Mouse (Mus musculus): Measurements from ENCODE around the gene Rcc1.

The Rcc1 gene

GRCm38 (mm10) chr4:132356170-132356569 is 2.8 kb upstream of the Rcc1 start:
- DNase-seq (ENCODE audit: low read depth, low spot score): peak; percentile 79

DNA sequence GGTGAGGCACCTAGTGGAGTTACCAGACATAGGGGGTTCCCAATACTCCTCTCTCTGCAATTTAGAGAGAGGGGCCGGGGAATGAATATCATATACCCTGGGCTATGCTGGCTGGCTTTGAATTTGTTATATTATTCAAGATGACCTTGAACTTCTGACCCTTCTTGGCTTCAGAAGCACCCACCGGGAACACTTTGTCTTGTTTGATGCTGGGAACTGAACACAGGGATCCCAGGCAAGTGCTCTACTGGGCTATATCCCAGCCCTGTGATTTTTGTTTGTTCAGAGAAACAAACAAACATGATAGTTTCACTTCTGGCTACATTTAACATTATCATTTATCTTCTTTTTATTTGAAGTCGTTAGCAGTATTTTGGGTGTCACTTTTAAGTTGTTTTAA is 2.0 kb upstream of the Rcc1 start:
- DNase-seq (ENCODE audit: low read depth, low spot score): peak; percentile 52

DNA sequence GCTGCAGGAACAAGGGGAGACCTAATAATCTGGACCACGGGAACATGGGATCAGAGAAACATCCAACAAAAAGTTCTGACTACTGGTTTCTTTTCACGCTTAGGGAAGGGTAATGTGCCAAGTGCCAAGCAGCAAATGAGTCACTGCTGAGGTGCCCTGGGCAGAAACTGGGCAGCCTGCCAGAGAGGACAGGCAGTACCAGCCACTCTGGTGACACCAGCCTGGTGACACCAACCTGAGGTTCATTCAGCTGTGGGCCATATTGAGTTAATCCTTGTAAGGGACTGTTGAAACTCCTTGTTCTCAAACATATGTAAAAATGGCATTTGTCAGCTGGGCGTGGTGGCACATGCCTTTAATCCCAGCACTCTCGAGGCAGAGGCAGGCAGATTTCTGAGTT is 1.2 kb upstream of the Rcc1 start:
- DNase-seq (ENCODE audit: low read depth, low spot score): peak; percentile 51

DNA sequence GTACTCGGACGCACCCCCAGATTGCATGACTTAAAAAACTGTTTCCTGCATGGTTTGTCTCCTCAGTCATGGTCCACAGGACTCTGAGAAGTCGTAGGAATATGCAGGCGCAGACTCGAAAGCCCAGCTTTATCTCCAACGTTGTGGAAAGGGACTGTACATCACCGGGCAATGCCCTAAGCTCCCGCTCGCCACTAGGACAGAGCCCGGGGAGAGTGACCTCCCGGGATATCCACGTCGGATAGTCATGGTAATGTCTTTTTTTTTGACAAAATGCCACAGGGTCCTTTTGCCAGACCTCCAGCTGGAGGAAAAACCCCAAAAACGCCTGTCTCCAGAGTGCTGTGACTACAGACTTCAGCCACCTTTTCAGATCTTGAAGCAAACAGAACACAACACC is 666 bp downstream of the Rcc1 start:
- DNase-seq (ENCODE audit: low read depth, low spot score): no peak

GRCm38 (mm10) chr4:132351401-132351800 is 2.0 kb downstream of the Rcc1 start:
- DNase-seq (ENCODE audit: low read depth, low spot score): peak; percentile 66

- DNase-seq (ENCODE audit: low read depth, low spot score): peak; percentile 85
These were observed 2.6 kb downstream of the Rcc1 start for GRCm38 (mm10) chr4:132350854-132351253.

DNA sequence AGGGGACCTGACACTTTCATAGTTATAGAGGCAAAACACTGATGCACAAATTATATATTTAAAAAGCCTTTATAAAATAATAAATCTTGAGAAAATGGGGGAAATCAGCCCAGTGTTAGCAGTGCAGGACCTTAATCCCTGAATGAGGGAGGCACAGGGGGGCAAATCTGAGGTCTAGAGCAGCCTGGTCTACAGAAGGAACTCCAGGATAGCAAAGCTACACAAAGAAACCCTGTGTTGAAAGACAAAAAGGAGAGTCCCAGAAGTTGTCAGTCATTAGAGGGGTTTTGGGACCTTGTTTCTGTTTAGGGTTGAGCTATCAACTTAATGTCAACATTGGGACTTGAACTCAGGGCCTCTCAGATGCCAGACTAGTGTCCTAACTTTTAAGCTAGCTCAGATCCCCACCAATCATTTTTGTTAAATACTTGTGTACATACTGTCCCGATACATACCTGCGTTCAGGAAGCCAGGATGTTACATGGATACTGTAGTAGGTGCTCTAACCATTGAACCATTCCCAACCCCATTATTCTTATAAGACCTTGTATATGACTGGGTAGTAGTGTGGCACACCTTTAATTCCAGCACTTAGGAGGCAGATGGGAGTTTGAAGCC is 3.2 kb downstream of the Rcc1 start:
- peak; percentile 92 for DNase-seq (ENCODE audit: low read depth, low spot score)

GRCm38 (mm10) chr4:132349495-132350122 is 3.8 kb downstream of the Rcc1 start:
- peak; percentile 82 for DNase-seq (ENCODE audit: low read depth, low spot score)

DNA sequence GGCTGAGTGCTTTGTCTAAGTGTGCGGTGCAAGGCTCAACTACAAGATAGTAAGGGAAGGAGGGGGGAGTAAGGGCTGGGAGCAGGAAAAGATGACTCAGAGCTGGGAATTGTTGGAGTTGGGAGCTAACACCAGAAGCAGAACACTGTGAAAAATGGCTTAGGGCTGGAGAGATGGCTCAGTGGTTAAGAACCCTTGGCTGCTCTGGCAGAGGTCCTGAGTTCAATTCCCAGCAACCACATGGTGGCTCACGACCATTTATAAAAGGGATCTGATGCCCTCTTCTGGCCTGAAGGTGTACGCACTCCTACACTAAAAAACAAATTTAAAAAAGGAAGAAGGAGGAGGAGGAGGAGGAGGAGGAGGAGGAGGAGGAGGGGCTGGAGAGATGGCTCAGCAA is 6.7 kb downstream of the Rcc1 start:
- peak; percentile 83 for DNase-seq (ENCODE audit: low read depth, low spot score)

DNA sequence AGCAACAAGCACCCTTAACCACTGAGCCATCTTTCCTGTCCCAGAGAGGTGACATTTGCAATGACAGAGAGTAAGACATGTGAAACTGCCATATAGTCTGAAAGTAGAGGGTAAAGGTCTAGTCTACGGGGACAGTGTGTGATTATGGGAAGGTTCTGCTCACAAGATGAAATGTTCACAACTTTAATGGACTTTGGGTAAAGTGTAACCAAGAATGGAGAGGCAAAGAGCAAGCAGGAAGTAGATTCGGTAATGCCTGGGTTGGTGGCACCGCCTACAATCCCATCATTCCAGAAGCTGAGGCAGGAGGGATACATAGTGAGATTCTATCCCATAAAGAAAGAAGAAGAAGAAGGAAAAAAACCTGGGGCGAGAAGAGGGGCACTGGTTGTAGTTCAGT is 7.1 kb downstream of the Rcc1 start:
- DNase-seq (ENCODE audit: low read depth, low spot score): no peak

DNA sequence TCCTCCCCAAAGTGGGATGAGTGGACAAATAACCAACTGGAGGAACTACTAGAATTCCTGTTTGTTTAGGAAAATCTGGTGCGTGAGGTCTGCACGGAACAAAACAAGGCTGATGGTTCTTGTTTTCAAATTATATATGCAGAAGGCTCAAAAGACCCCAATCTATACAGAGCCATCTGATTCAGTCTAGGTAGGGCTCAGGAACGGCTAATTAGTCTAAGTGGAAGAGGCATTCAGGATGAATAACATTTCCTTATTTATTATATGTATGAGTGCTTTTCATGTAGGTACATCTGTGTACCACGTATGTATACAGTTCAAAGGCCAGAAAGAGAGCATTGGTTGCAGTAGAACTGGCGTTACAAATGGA is 7.6 kb downstream of the Rcc1 start:
- no peak for DNase-seq (ENCODE audit: low read depth, low spot score)

DNA sequence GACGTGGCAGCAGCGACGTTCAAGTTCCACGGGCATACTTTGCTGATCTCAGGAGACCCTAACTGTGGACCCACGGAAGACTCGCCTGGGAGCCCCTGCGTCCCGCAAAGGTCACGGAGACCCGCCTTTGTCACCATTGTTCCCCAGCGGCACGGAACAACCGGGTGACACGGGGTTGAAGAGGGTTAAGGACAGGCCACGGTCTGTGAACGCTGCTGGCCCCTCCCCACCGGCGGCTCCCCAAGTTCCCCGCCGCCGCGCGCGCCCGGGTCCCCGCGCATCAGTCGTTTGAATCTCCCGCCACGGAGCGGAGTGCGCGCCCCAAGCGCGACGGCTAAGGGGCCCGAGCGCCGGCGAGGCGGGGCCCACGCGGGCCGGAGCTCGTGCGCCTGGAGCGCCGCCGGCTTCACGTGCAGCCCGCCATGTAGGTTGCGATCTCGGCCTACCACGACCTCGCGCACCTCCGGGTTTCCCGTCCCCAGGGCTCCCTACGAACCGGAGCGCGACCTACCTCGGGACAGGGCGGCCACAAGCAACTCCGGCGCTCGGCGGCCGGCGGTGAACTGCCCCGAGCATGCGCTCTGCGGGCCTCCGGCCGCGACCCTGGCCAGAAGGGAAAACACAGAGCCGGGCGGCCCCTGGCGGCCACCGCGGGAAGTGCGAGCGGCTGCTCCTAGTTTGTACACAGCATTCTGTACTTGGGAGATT is 8.1 kb downstream of the Rcc1 start:
- DNase-seq (ENCODE audit: low read depth, low spot score): peak; percentile 89

DNA sequence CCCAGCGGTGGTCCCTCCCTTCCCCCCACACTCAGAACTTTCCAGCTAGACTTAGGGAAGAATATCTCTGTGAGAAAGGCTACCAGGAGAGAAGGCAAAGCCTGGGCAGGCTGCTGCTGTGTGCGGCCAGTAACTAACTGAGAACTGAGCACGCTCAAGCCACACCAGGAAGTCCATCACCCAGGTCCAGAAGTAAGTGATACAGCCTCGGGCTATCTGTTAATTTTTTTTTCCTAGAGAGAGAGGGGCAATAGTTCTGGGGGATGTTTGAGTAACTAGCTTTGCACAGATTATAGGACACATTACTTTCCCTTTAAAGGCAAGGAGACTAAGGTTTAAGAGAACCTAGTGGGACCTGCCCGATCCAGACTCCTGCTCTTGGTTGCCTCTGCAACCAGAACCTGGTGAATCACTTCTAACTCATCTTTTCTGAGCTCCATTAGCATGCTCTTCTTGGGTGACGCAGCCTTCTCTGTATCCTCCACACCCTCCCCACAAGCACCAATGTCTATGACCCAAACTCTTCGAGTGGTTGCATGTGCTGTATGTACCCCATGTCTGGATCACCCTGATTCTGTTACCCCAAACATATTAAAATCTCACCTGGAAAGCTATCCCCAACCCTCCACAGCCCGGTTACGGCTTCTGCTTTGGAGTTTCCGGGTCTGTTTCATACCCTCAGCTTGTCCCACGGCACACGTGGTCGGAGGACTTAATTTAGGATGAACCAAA is 8.8 kb downstream of the Rcc1 start:
- DNase-seq (ENCODE audit: low read depth, low spot score): peak; percentile 49

GRCm38 (mm10) chr4:132341451-132341850 is 12.0 kb downstream of the Rcc1 start:
- DNase-seq (ENCODE audit: low read depth, low spot score): no peak

GRCm38 (mm10) chr4:132338943-132339342 is 14.5 kb downstream of the Rcc1 start:
- DNase-seq (ENCODE audit: low read depth, low spot score): no peak

DNA sequence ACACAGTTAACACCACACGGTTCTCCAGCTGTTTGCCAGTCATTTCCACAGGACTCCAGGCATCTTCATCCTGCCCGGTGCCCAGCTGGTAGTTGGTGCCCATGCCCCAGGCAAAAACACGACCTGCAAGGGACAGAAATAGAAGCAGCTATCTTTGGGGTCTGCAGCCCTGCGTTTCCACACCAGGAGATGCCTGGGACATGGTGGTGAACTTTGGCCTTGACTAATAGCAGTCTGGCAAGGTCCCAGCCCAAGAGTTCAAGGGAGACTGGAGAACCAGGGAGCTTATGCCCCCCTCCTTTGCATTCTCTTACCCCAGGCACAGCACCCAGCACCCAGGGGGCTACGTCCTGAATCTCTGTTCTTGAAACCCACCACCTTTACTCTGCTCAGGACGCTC is 20.5 kb downstream of the Rcc1 start:
- DNase-seq (ENCODE audit: low read depth, low spot score): no peak

- no peak for DNase-seq (ENCODE audit: low read depth, low spot score)
These were observed 21.4 kb downstream of the Rcc1 start for GRCm38 (mm10) chr4:132331960-132332359.

GRCm38 (mm10) chr4:132329835-132330354 is 23.5 kb downstream of the Rcc1 start:
- no peak for DNase-seq (ENCODE audit: low read depth, low spot score)

DNA sequence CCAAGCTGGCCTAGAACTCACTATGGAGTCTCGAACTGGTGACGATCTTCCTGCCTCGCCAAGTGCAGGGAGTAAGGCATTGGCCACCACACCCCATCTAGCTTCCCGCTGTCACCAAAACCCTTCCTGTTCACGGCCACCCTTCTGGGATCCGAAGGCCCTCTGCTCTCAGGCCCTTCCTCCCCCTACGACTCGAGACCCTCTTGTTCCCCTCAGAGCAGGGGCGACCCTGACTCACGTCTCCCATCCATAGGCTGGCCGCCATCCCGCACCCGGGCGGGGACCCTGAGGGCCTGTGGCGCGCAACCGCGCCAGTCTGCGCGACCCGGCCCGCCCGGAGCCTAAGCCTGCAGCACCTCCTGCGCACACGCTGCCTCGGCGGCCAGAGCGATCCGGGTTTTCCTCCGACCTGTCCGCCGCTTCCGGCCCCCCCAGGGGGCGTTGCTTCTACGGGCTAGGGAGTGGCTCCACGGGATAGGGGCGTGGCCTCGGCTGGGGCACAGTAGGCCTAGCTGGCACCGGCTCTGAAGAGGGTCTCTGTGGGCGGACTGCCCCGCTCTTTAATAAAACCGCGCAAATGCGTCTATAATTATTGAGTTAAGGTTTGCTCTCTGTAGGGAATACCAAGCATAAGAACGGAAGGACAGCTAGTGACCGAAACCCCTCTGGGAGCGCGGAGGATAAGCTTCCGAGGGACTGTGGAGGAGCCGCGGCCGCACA is 24.1 kb downstream of the Rcc1 start, which contains the start of gene Trnau1ap:
Gene Trnau1ap, minus strand, starts transcription at position 424 of the 720 bp plus-strand sequence.
- DNase-seq (ENCODE audit: low read depth, low spot score): peak; percentile 95

- DNase-seq (ENCODE audit: low read depth, low spot score): peak; percentile 69
These were observed 24.9 kb downstream of the Rcc1 start for GRCm38 (mm10) chr4:132328391-132328982.

GRCm38 (mm10) chr4:132326481-132326880 is 26.9 kb downstream of the Rcc1 start:
- no peak for DNase-seq (ENCODE audit: low read depth, low spot score)
